Mouse (Mus musculus): Measurements from ENCODE around the gene Bst1. TPM values are rescaled to one million over a fixed set of nuclear protein-coding genes. Genes with fewer than 3 reads are reported as not detected.

Gene Bst1
- total RNA-seq, 2 experiments from 2014 or later: 1.00 to 1.6 TPM

DNA sequence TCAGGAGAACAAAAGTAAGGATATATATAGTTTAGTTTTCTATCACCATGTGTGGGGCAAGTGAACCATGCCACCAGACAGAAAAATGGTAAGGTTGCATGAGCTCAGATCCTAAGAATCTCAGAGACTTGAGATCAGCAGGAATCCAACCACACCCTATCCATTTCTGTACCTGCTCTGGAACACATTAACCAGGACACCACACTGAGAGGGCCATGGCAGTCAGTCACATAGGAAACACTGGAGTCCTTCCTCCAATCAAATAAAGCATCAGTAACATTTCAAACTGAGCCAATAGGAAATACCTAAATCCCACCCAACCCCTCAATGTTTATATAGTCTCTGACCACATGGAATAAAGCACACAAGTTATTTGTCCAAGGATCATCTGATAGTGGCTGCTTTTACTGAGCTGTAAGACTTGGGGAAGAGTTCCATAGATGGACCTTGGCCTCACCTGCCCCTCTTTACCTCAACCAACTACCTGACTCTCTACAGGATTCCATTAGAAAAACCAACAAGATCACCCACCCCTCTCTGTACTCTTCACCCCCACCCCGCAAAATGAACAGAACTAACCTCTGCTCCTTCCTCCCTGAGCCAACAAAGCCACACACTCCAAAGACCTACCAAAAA lies 8.1 kb upstream of the Bst1 start:
- no peak for DNase-seq

DNA sequence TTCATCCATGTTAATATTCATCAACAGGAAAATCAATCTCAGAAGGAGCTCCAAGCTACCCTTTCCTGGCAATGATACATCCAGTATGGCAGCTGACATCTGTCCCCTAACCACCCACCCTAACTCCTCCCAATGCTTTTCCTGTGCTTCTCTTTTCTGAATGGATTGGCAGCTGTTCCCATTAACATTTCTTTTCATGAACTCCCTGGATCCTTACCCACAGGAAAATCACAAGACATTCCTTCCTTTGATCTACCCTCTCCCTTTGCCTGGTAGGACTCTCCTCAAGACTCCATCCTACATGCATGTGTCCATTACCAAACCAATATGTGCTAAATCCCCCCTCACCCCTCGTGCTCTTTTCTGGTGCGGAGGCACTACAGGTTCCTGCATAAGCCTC lies 4.1 kb upstream of the Bst1 start:
- no peak for DNase-seq

DNA sequence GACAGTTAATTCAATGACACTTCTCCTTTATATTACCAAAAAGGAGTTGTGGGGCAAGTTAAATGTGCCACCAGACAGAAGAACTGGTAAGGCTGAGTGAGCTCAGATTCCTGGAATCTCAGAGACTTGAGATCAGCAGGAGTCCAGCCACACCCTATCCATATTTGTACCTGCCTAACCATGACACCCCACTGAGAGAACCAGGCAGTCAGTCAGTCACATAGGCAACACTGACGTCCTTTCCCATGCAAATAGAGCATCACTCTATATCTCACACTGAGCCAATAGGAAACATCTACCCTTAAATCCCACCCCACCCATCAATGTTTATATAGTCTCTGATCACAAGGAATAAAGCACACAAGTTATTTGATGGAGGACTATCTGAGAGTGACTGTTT lies 2.9 kb upstream of the Bst1 start:
- no peak for DNase-seq

DNA sequence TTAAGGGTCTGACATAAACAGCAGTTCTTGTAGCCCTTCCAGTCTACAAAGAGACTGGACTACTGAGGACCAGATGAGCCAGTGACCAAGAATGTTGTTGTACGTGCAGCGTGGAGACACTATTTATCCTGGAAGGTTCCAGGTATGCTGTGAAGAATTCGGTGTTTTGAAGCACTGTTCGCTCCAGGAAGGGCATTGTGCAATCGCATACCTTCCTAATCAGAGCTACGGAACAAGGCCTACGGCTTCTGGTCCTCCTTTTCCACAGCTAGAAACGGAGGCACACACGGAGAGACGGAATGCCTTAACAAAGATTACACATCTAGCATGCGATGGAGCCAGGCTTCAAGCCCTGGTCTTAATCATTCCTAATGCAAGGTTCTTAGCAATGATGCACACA lies 2.1 kb downstream of the Bst1 start:
- no peak for DNase-seq

GRCm38 (mm10) chr5:43821538-43821937 lies 2.9 kb downstream of the Bst1 start, which contains the start of gene Fbxl5:
TSS of gene Fbxl5 (minus strand) at chr5:43821638.
- no peak for DNase-seq

- no peak for DNase-seq
Observed at GRCm38 (mm10) chr5:43822199-43822598, 3.5 kb downstream of the Bst1 start.

DNA sequence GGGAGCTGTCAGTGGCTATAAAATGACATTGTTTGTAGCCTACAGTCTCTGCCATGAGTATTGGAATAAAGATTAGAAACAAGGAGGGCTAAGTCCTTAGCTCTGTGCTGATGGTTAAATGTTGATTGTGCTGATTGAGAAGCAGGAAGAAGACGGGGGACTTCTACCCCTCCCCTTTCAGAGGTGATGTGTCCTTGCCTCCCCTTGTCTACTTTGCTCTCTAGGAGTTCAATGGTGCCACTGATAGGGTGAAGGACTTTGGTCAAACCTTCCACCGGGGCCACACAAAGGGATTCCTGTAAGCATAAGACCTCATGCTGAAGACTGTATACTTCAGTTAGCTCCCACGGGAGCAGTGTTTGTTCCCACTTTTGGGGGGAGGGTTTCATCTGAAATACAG lies 4.1 kb downstream of the Bst1 start:
- no peak for DNase-seq

DNA sequence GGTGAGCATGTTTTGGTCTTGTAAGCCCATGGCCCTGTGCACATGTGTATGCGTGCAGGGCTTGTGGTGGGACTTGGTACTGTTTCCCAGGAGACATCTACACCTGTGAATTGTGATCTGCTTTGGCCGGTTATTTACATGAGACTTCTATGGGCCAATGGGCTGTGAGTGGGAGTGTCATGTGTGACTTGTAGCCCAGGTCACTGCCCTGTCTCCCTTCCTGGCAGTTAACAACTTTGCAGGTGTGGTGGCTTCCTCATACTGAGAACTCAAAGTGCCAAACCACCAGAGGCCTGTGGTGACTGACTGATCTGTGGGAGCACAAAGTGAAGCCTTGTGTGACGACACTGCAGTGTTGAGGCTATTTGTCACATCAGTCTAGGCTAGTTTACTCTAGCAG lies 5.9 kb downstream of the Bst1 start:
- DNase-seq: no peak

DNA sequence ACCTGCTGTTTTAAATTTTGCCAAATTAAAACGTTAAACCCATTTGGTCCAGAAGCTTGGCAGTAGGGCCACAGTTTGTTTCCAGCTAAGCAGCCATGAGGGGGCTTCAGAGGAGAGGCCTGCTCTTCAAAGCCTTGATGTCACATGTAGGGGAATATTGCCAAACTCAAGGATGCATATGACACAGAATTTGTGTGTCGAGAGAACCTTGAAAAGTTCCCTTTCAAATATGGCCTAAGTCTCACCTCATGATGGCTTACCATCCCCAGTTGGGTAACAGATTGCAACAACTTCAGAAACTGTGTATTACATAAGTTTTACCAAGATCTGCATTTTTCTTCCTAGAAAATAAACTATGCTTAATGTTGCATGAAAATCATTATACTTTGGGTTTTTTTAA lies 8.2 kb downstream of the Bst1 start:
- DNase-seq: no peak

DNA sequence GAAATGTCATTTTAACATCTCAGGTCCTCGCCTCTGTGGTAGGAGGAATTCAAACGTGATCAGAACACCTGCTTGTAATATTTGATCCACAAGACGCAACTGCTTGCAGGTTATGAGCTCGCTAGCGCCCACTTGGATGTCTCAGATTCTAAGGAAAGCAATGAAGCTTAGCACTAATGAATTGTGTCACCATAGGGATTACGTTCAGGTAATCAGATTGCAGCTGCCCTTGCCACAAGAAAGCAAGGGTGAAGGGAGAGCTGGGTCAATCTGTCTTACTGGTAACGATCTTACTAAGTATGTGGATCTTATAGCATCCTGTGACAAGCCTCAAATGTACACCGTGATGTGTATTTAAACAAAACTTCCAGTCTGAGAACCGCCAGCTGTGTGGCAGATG lies 8.7 kb downstream of the Bst1 start:
- DNase-seq: no peak

GRCm38 (mm10) chr5:43836590-43836989 lies 17.9 kb downstream of the Bst1 start:
- DNase-seq: no peak

DNA sequence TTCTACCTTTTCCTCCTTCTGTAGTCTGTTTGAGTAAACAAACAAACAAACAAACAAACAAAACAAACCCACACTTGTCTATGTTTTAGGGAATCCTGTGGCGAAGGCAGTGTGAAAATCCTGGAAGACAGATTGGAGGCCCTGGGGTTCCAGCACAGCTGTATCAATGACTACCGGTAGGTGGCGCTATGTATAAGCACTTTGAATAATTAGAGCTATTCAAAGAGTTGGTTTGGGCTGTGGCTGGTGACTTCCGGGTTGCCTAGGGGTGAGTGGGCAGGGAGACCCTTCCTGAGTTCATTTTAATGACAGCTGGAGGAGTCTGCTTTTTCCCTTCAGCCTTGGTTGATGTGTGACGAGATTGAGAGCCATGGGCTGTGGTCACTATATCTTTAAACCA lies 18.7 kb downstream of the Bst1 start:
- peak; percentile 60 for DNase-seq

DNA sequence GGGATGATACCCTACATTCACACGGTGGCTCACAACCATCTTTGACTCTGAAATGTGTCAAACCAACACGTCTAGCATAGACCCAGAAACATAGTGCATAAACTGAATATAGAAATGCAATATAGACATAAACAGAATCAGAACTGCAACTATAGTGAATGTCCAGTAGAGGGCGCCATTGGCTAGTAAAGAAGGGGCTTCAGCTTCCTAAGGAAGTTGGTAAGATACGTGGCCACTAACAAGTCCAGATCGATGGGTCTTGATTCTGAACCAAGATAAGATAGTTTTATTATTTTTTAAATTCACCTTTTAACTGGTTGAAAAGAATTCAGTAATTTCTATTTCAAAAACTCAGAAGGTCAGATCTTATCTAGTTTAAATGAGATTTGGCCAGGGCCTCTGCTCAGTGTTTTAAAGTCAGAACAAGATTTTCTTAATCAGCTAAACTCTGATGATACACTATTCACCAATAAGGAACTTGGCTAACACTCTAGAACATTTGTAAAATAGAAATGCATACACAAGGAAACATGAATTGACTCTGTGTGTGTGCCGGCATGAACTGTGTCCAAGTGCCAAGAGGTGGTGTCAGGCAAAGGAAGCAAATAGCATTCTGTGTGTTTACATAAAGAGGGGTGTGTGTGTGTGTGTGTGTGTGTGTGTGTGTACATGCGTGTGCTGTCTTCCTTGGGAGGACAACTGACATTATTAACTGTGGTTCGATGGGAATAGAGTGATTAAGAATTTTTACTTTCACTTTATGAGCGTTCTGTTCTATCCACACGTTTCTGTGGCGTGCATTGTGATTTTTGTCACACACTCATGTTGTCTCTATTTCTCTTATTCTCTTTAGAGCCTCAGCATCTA lies 22.7 kb downstream of the Bst1 start:
- peak; percentile 64 for DNase-seq

- no peak for DNase-seq
Observed at GRCm38 (mm10) chr5:43842011-43842285, 23.3 kb downstream of the Bst1 start.

DNA sequence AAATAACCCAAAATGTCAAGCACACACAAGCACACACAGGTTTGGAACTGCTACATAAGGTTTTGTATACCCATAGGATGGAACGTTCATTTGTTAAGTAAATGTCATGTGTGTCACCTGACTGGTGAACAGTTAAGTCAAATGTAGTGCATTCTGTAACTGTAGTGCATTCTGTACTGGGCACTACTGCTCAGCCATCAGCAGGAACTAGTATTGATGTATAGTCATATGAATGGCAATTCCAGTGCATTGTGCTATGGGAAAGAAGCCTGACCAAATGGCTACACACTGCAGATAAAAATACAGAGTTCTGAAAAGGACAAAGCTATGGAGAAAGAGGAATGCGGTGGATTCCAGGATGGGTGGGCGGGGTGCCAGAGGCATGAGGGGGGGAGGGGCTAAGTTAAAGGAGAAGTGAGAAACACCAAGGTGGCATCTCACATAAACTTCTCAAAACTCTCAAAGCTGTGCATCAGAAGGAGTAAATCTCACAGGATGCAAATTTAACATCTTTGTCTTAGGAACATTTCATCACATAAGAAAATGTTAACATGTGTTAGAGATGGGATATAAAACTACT lies 24.0 kb downstream of the Bst1 start:
- no peak for DNase-seq

DNA sequence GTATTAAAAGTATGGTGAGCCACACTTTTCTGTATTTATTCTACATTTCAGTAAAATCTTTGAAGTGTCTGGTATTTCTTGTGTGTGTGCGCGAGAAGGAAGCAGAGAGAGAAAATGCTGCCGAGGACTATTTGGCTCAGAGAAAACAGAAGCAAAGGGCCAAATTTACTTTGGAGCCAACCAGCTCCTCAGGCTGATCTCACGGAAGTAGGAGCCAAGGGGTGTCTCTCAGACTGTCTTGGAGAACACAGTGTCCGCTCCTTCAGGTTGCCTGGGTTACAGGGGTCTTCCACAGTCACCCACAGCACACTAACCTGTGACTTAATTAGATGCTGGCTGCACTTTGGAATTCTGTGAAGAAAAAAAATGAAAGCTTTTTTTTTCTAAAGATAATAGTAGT lies 26.4 kb downstream of the Bst1 start:
- no peak for DNase-seq

GRCm38 (mm10) chr5:43845646-43846045 lies 27.0 kb downstream of the Bst1 start:
- DNase-seq: no peak

DNA sequence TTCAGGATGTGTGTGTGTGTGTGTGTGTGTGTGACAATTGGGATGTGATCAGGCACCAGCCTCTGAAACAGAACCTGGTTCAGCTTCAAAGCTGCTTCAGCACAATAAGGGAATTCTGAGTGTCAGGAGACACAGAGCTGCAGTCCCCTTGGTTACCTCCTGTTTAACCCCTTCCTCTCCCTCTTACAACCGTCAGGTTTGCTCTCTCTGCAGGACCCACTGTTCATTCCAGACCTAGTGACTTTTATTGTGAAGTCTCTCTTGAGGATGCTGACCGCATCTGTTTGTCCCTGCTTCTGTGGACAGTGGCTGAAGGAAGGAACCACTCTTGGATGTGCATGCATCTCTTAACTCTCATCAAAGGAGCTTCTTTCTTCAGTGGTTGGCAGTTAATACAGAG lies 27.5 kb downstream of the Bst1 start:
- no peak for DNase-seq

- no peak for DNase-seq
Observed at GRCm38 (mm10) chr5:43847555-43847954, 28.9 kb downstream of the Bst1 start.

DNA sequence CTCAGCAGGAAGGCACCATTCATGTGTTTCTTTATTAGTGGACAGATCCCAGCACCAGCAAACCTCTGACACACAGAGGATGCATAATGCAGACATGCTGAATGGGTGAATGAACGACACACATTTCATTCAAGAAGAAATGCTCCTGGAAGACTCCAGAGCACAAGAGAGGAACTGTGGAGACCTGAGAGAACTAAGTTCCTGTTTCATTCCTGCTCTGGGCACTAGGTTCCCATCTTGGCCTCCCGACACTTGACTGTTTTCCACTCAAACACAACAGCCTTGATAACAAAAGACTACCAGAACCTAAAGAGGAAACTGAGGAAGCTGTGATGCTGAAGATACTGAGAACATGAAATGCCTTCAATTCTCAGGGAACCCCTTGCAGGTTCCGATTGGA lies 29.6 kb downstream of the Bst1 start:
- DNase-seq: no peak

DNA sequence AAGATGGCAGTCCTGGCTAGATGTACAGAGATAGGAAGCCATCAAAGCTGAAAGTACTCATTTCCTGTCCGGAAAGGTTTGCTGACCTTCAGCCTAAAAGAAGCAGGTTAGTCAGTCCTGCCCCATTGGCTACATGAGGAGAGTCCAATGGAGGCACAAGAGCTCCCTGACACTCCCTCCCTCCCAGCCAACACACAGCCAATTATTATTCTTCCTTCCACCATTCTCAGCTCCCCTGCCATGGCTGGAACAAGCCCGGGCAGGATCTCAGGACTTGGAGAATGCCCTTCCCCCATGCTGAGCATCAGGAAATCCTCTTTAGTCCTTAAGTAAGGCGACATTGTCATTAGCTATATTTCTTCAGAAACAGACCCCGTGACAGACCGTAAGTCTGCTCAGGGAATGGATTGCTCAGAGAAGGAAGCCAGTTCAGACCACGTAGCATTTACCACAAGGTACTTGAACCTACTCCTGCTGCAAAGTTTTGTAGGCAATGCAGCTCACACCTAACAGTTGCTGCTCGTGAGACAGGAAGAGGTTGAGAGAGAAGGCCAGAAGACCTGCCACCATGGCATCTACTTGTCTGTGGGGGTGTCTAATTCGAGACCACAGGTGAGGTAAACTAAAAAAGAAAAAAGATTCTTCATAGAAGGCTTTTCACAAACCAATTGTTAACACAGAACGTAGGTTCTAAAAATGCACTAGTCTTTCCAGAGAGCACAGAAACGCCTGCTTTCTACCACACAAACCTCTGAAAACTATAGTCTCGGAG lies 34.6 kb downstream of the Bst1 start:
- DNase-seq: no peak

DNA sequence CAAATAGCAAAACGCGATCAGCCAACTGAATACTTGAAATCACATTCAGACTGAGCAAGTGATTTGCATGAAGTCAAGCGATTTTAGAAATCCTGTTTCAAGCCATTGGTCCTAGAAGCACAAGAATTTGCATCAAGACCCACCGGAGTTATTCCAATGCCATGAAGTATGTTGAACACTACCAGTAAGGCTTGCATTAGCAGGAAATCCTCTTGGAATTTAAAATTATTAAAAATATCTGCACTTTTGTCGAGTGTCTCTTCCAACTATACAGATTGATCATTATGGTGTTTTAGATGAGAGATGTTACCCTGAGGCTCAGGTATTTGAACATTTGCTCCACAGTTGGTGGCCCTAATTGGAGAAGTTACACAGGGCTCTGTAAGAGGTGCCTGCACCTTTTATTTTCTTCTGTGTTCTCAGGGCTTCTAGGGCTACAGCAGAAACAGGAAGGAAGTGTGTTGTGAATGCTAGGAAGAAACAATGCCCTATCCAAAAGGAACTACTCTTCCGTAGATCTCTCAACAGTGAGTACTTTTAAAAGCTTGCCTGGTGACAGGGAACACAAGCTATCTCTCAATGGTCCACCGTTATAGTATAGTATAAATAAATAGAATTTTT lies 35.3 kb downstream of the Bst1 start:
- no peak for DNase-seq

GRCm38 (mm10) chr5:43855769-43856168 lies 37.1 kb downstream of the Bst1 start:
- no peak for DNase-seq

Data from adrenal gland, postnatal 10 days (tissue).